Mouse (Mus musculus) E14TG2a.4 (cell line): ENCODE measurements around the gene Bfsp2.

Experiments used
- CTCF ChIP-seq: conservative IDR thresholded peaks from 2 replicates; pipeline ENCODE4 v1.5.1; 2014; ENCODE audit warnings: low read length
- NANOG ChIP-seq: IDR thresholded peaks from 2 replicates; pipeline ENCODE4 v1.6.1; 2014; ENCODE audit warnings: borderline replicate concordance, low read length, mixed read lengths
- POU5F1 ChIP-seq: IDR thresholded peaks from 2 replicates; pipeline ENCODE4 v1.6.1; 2014; ENCODE audit warnings: low read length, borderline replicate concordance

DNA sequence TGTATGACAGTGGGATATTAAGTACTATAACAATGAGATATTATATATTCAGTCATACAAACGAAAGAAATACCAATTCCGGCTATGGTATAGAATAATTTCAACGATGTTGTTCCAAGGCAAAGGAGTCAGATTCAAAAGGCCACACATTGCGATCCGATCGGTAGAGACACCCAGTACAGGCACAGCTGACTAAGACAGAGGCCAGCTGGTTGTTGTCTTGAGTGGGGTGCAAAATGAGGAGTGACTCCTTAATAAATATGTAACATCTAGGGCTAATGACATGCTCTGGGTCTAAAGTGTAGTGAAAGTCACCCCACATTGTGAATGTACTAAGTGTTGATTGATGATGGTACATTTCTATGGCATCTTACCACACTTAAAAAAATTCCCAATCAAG lies 91.0 kb downstream of the Bfsp2 start:
- TF ChIP-seq CTCF = no peak
- TF ChIP-seq NANOG = no peak
- TF ChIP-seq POU5F1 = no peak
